Mouse (Mus musculus): ENCODE measurements around the gene Dqx1.

Dqx1 gene

GRCm38 (mm10) chr6:83108762-83109668 is 51.4 kb downstream of the Dqx1 start, which contains the start of gene Mrpl53:
Mrpl53 (plus strand) TSS chr6:83109040.
- peak; percentile 80 for DNase-seq

- no peak for DNase-seq
Measured at GRCm38 (mm10) chr6:83111510-83112136, 54.0 kb downstream of the Dqx1 start.

GRCm38 (mm10) chr6:83115011-83115671 is 57.5 kb downstream of the Dqx1 start, which contains the start of gene Mogs:
Mogs (plus strand) TSS chr6:83115496.
- DNase-seq: peak; percentile 94

- peak; percentile 59 for DNase-seq
Measured at GRCm38 (mm10) chr6:83115682-83116372, 58.2 kb downstream of the Dqx1 start.

GRCm38 (mm10) chr6:83116373-83117164 is 58.9 kb downstream of the Dqx1 start:
- no peak for DNase-seq
